Mouse (Mus musculus) telencephalon, adult 2 months (tissue): Measurements from ENCODE around the gene Ifna12.
"Not testable (repeated sequence)": the region's sequence is repeated elsewhere in the genome, so short reads cannot be mapped to it uniquely, and the experiment has no call there.

Experiments used
- DNase-seq: peaks from one replicate; pipeline ENCODE4 v3.0.0-alpha.2; 2011; ENCODE audit warnings: low read depth, low spot score

Ifna12 gene

DNA sequence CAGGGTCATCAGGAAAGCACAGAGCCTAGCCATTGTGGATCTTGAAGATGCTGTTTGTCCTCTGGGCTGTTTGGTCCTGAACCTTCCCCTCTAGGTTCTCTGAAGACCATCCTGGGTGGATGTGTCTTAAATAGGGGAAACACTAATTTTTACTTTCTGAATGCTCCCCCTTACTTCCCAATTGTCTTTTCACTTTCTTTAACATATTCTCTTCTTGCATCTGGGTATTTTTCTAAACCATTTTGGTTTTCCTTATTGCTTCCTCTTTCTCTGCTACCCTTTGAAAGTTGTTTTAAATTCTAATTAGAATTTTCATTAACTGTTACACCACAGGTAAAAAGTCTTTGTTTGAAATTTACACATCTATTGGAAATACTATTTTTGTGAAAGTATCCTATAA, at the start of gene Ifna12:
Gene Ifna12 (minus strand): TSS at position 101 of the 400 bp plus-strand sequence.
- DNase-seq: no peak

GRCm38 (mm10) chr4:88644359-88644758, 41.2 kb upstream of the Ifna12 start, which contains the start of gene Ifna13:
TSS of gene Ifna13 (minus strand) at chr4:88644459.
- no peak for DNase-seq

DNA sequence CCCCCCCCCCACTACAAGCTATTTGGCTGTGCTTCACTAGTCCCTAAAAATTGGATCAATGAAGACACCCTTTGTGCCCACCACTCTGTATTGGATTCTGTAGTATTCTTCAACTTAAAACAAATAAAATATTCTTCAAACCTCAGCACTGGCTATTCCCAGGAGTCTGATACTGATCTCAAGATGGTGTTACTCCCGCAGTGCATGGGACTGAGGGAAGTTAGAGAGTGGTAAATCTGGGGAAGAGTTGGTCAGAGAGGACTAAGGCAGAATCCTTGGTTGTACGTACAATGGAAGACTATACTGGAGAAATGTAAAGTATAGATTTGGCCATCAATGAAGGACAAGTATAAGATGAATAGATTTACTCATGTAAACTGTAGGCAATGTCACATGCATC, 39.4 kb upstream of the Ifna12 start:
- no peak for DNase-seq

GRCm38 (mm10) chr4:88641077-88641831, 38.1 kb upstream of the Ifna12 start:
- peak; percentile 99 for DNase-seq

- DNase-seq: no peak
Measured at GRCm38 (mm10) chr4:88640704-88641076, 37.5 kb upstream of the Ifna12 start.

- DNase-seq: no peak
Measured at GRCm38 (mm10) chr4:88634311-88634710, 31.1 kb upstream of the Ifna12 start, which contains the start of gene C87499. TSS of gene C87499 (minus strand) at chr4:88634411.

DNA sequence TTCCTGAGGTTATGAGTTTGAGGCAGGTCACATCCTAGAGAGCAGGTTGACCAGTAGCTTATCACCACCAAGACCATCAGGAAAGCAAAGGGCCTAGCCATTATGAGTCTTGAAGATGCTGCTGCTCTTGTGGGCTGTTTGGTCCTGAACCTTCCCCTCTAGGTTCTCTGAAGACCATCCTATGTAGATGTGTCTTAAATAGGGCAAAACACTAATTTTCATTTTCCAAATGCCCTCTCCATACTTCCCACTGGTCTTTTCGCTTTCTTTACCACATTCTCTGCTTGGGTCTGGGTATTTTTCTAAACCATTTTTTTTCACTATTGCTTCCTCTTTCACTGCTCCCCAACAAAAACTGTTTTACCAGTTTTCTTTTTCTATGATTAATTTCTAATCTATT, 10.9 kb downstream of the Ifna12 start, which contains the start of gene Ifna9:
Gene Ifna9 (minus strand): TSS at position 101 of the 400 bp plus-strand sequence.
- DNase-seq: no peak

GRCm38 (mm10) chr4:88571698-88572097, 31.5 kb downstream of the Ifna12 start, which contains the start of gene Ifna14:
TSS of gene Ifna14 (minus strand) at chr4:88571798.
- no peak for DNase-seq

- DNase-seq: no peak
Measured at GRCm38 (mm10) chr4:88561791-88562190, 41.4 kb downstream of the Ifna12 start.

DNA sequence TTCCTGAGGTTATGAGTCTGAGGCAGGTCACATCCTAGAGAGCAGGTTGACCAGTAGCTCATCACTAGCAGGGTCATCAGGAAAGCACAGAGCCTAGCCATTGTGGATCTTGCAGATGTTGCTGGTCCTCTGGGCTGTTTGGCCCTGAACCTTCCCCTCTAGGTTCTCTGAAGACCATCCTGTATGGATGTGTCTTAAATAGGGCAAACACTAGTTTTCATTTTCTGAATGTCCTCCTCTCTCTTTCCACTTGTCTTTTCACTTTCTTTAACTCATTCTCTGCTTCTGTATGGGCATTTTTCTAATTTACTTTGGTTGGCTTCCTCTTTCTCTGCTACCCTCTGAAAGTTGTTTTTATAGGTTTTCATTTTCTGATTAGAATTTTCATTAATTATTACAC, 45.0 kb downstream of the Ifna12 start, which contains the start of gene Ifna15:
Gene Ifna15 (minus strand): TSS at position 101 of the 400 bp plus-strand sequence.
- DNase-seq: not testable (repeated sequence)
